In genomic region chr7:110018631-110019482, GRCm38 (mm10) we compare ENCODE assay signal across 8 mouse cellular contexts. TPM values are rescaled to one million over a fixed set of nuclear protein-coding genes. Genes with fewer than 3 reads are reported as not detected.
DNase-seq lines count a peak whose midpoint lies in the region; ATAC-seq and TF ChIP-seq lines count a peak whose summit lies in the region.

No protein-coding gene starts in this region.

- peaks cover 11% of the 10 kb centered on the region; the same call in 1 of the 2 replicates for H3K79me2 ChIP-seq in liver, adult 2 months (ENCODE audit: control insufficient read depth, insufficient read depth, low read length)

- TF ChIP-seq POLR2A in liver, adult 2 months (IDR thresholded peaks at IDR 0.05; ENCODE audit: extremely low read depth, insufficient read depth, low read length): no peak

- H3K27ac ChIP-seq in heart, embryonic 11.5 days (ENCODE audit: low read depth, low read length): peak overlapping the region; percentile 93
- peak overlapping the region; percentile 93 for H3K27ac ChIP-seq in kidney, embryonic 14.5 days (ENCODE audit: low read depth, low read length)
- H3K27ac ChIP-seq in liver, adult 2 months (replicated peaks; ENCODE audit: insufficient read depth, low read depth, low read length): peak overlapping the region; percentile 64
- H3K27ac ChIP-seq in midbrain, postnatal 0 days (ENCODE audit: low read depth, low read length): peak overlapping the region; percentile 89
- H3K27ac ChIP-seq in stomach, embryonic 16.5 days (ENCODE audit: low read length): peak overlapping the region; percentile 82

- H3K27me3 ChIP-seq in heart, embryonic 11.5 days (ENCODE audit: control insufficient read depth, insufficient read depth, low read length): no peaks in the 10 kb centered on the region
- no peaks in the 10 kb centered on the region for H3K27me3 ChIP-seq in kidney, embryonic 14.5 days (ENCODE audit: control insufficient read depth, insufficient read depth, low read length)
- no peaks in the 10 kb centered on the region for H3K27me3 ChIP-seq in liver, adult 2 months (ENCODE audit: control insufficient read depth, insufficient read depth, low read length)
- H3K27me3 ChIP-seq in midbrain, postnatal 0 days (ENCODE audit: insufficient read depth, low read length): no peaks in the 10 kb centered on the region
- H3K27me3 ChIP-seq in stomach, embryonic 16.5 days (ENCODE audit: control insufficient read depth, insufficient read depth, low read length): no peaks in the 10 kb centered on the region

- TF ChIP-seq CTCF in liver, adult 2 months (IDR thresholded peaks at IDR 0.05; ENCODE audit: low read depth, low read length): no peak
- no peak for TF ChIP-seq CTCF in midbrain, postnatal 0 days (IDR thresholded peaks at IDR 0.05)

- under 1% methylated on average over 42 of the region's 42 CpGs for WGBS in heart, embryonic 11.5 days (ENCODE audit: insufficient replicate concordance)
- 1% methylated on average over 38 of the region's 42 CpGs for WGBS in kidney, embryonic 14.5 days
- WGBS in liver, adult 2 months: 1% methylated on average over 42 of the region's 42 CpGs
- WGBS in midbrain, postnatal 0 days: 1% methylated on average over 42 of the region's 42 CpGs
- WGBS in stomach, embryonic 16.5 days: under 1% methylated on average over 42 of the region's 42 CpGs

- no peaks in the 10 kb centered on the region for H3K4me1 ChIP-seq in heart, embryonic 11.5 days (ENCODE audit: control insufficient read depth, insufficient read depth, low read length)
- peaks cover 5% of the 10 kb centered on the region; the same call in 1 of the 2 replicates for H3K4me1 ChIP-seq in kidney, embryonic 14.5 days (ENCODE audit: control insufficient read depth, insufficient read depth, low read length)
- H3K4me1 ChIP-seq in liver, adult 2 months (ENCODE audit: control insufficient read depth, insufficient read depth, low read length): peaks cover 15% of the 10 kb centered on the region; the same call in 1 of the 2 replicates
- H3K4me1 ChIP-seq in midbrain, postnatal 0 days (ENCODE audit: insufficient read depth, low read length): no peaks in the 10 kb centered on the region
- peaks cover 2% of the 10 kb centered on the region for H3K4me1 ChIP-seq in stomach, embryonic 16.5 days (ENCODE audit: control insufficient read depth, insufficient read depth, low read length)

- H3K9ac ChIP-seq in heart, embryonic 11.5 days (ENCODE audit: low read depth, low read length): peak overlapping the region; percentile 98
- peak overlapping the region; percentile 99 for H3K9ac ChIP-seq in kidney, embryonic 14.5 days (ENCODE audit: low read depth, low read length)
- H3K9ac ChIP-seq in liver, adult 2 months (ENCODE audit: low read depth, low read length): peak overlapping the region; percentile 82
- H3K9ac ChIP-seq in midbrain, postnatal 0 days (replicated peaks; ENCODE audit: low read length, poor library complexity, severe bottlenecking): peak overlapping the region; percentile 96
- H3K9ac ChIP-seq in stomach, embryonic 16.5 days (ENCODE audit: low read length): peak overlapping the region; percentile 97

- DNase-seq in 3T3-L1 (ENCODE audit: low read depth, low spot score): peak; percentile 44
- peak; percentile 76 for DNase-seq in adrenal gland, postnatal 10 days
- peak; percentile 51 for DNase-seq in liver, adult 2 months (ENCODE audit: extremely low read depth, low read depth, low spot score)
- peak; percentile 40 for DNase-seq in midbrain, postnatal 0 days (ENCODE audit: low spot score)

- peak; percentile 69 for ATAC-seq in erythroblast, adult 5-6 weeks (replicated peaks; ENCODE audit: low FRiP score, poor library complexity, severe bottlenecking)
- peak; percentile 73 for ATAC-seq in heart, embryonic 11.5 days (replicated peaks; ENCODE audit: insufficient number of reproducible peaks, low FRiP score, low TSS enrichment)
- ATAC-seq in kidney, embryonic 14.5 days (ENCODE audit: low FRiP score, low TSS enrichment): peak; percentile 85
- ATAC-seq in midbrain, postnatal 0 days (ENCODE audit: low FRiP score): peak; percentile 83
- peak; percentile 79 for ATAC-seq in stomach, embryonic 16.5 days (ENCODE audit: insufficient read depth, low FRiP score)

- no peaks in the 10 kb centered on the region for H3K9me3 ChIP-seq in heart, embryonic 11.5 days (replicated peaks; ENCODE audit: control insufficient read depth, low read length)
- no peaks in the 10 kb centered on the region for H3K9me3 ChIP-seq in kidney, embryonic 14.5 days (ENCODE audit: control insufficient read depth, low read length)
- H3K9me3 ChIP-seq in midbrain, postnatal 0 days (ENCODE audit: low read length): no peaks in the 10 kb centered on the region
- no peaks in the 10 kb centered on the region for H3K9me3 ChIP-seq in stomach, embryonic 16.5 days (replicated peaks; ENCODE audit: control insufficient read depth, low read length)

- H3K4me3 ChIP-seq in heart, embryonic 11.5 days (ENCODE audit: low read depth, low read length): peak overlapping the region; percentile 94
- peak overlapping the region; percentile 100 for H3K4me3 ChIP-seq in kidney, embryonic 14.5 days (ENCODE audit: low read length)
- peak overlapping the region; percentile 69 for H3K4me3 ChIP-seq in liver, adult 2 months (ENCODE audit: insufficient read depth, low read depth, low read length)
- H3K4me3 ChIP-seq in midbrain, postnatal 0 days (ENCODE audit: low read depth, low read length): peak overlapping the region; percentile 99
- H3K4me3 ChIP-seq in stomach, embryonic 16.5 days (replicated peaks; ENCODE audit: low read length): peak overlapping the region; percentile 78

- peak overlapping the region; percentile 88 for H3K4me2 ChIP-seq in heart, embryonic 11.5 days
- H3K4me2 ChIP-seq in kidney, embryonic 14.5 days (replicated peaks; ENCODE audit: low read depth, low read length): peak overlapping the region; percentile 88
- peak overlapping the region; percentile 65 for H3K4me2 ChIP-seq in midbrain, postnatal 0 days (ENCODE audit: low read depth, low read length, poor library complexity, severe bottlenecking)
- H3K4me2 ChIP-seq in stomach, embryonic 16.5 days (ENCODE audit: low read depth, low read length): peak overlapping the region; percentile 86

- H3K36me3 ChIP-seq in heart, embryonic 11.5 days (ENCODE audit: control insufficient read depth, insufficient read depth, low read length): no peaks in the 10 kb centered on the region
- H3K36me3 ChIP-seq in kidney, embryonic 14.5 days (ENCODE audit: control insufficient read depth, insufficient read depth, low read length): no peaks in the 10 kb centered on the region
- no peaks in the 10 kb centered on the region for H3K36me3 ChIP-seq in liver, adult 2 months (ENCODE audit: control insufficient read depth, insufficient read depth, low read length)
- no peaks in the 10 kb centered on the region for H3K36me3 ChIP-seq in midbrain, postnatal 0 days (ENCODE audit: insufficient read depth, low read length)
- no peaks in the 10 kb centered on the region for H3K36me3 ChIP-seq in stomach, embryonic 16.5 days (ENCODE audit: control insufficient read depth, insufficient read depth, low read length)

RNA-seq across cellular contexts. Expression of gene Ipo7, which starts 0.8 kb away (rescaled TPM):
- total RNA-seq in adrenal gland, postnatal 10 days (2021): 10 to 100 TPM; 80.5 to 82.4 TPM
- total RNA-seq in erythroblast, adult 5-6 weeks (2015; ENCODE audit: low replicate concordance): 17.9 and 24.5 TPM in 2 replicates
- total RNA-seq in erythroblast, adult 5-6 weeks (2017; ENCODE audit: low replicate concordance): 33.1 and 39.3 TPM in 2 replicates
- polyA plus RNA-seq in heart, embryonic 11.5 days (2014; fragmentation: Nextera tagmentation; extraction: Ambion mirVana): 14.0 and 34.6 TPM in 2 replicates
- 21.9 and 22.5 TPM in 2 replicates for polyA plus RNA-seq in kidney, embryonic 14.5 days (2014; fragmentation: Nextera tagmentation; extraction: Ambion mirVana)
- 59.8 and 65.7 TPM in 2 replicates for total RNA-seq in liver, adult 2 months (2014; rRNA removed)
- polyA plus RNA-seq in liver, adult 2 months (2012; rRNA removed): 12.8 and 14.8 TPM in 2 replicates
- total RNA-seq in midbrain, postnatal 0 days (2014; rRNA removed): 88.2 and 103 TPM in 2 replicates
- polyA plus RNA-seq in midbrain, postnatal 0 days (2015; fragmentation: Nextera tagmentation; extraction: Ambion mirVana): 26.9 and 27.5 TPM in 2 replicates
- polyA plus RNA-seq in stomach, embryonic 16.5 days (2015; fragmentation: Nextera tagmentation; extraction: Ambion mirVana): 49.4 and 49.5 TPM in 2 replicates

RNA-seq across cellular contexts. Expression of gene Tmem41b, which starts 32.1 kb away (rescaled TPM):
- 10 to 100 TPM; 41.1 to 45.2 TPM for total RNA-seq in adrenal gland, postnatal 10 days (2021)
- total RNA-seq in erythroblast, adult 5-6 weeks (2015; ENCODE audit: low replicate concordance): 10.7 and 14.2 TPM in 2 replicates
- total RNA-seq in erythroblast, adult 5-6 weeks (2017; ENCODE audit: low replicate concordance): 19.3 and 25.2 TPM in 2 replicates
- polyA plus RNA-seq in heart, embryonic 11.5 days (2014; fragmentation: Nextera tagmentation; extraction: Ambion mirVana): 56.5 and 67.3 TPM in 2 replicates
- polyA plus RNA-seq in kidney, embryonic 14.5 days (2014; fragmentation: Nextera tagmentation; extraction: Ambion mirVana): 48.7 and 72.5 TPM in 2 replicates
- total RNA-seq in liver, adult 2 months (2014; rRNA removed): 42.9 and 43.1 TPM in 2 replicates
- polyA plus RNA-seq in liver, adult 2 months (2012; rRNA removed): 21.1 and 21.6 TPM in 2 replicates
- 65.0 and 66.0 TPM in 2 replicates for total RNA-seq in midbrain, postnatal 0 days (2014; rRNA removed)
- 55.2 and 55.4 TPM in 2 replicates for polyA plus RNA-seq in midbrain, postnatal 0 days (2015; fragmentation: Nextera tagmentation; extraction: Ambion mirVana)
- 67.5 and 73.8 TPM in 2 replicates for polyA plus RNA-seq in stomach, embryonic 16.5 days (2015; fragmentation: Nextera tagmentation; extraction: Ambion mirVana)

RNA-seq across cellular contexts. Expression of gene Zfp143, which starts 42.2 kb away (rescaled TPM):
- total RNA-seq in adrenal gland, postnatal 10 days (2021): 10 to 100 TPM; 10.3 to 14.9 TPM
- total RNA-seq in erythroblast, adult 5-6 weeks (2015; ENCODE audit: low replicate concordance): 16.1 and 22.1 TPM in 2 replicates
- total RNA-seq in erythroblast, adult 5-6 weeks (2017; ENCODE audit: low replicate concordance): 14.6 and 16.7 TPM in 2 replicates
- polyA plus RNA-seq in heart, embryonic 11.5 days (2014; fragmentation: Nextera tagmentation; extraction: Ambion mirVana): 17.9 and 18.5 TPM in 2 replicates
- polyA plus RNA-seq in kidney, embryonic 14.5 days (2014; fragmentation: Nextera tagmentation; extraction: Ambion mirVana): 16.3 and 22.1 TPM in 2 replicates
- total RNA-seq in liver, adult 2 months (2014; rRNA removed): 6.5 and 7.3 TPM in 2 replicates
- polyA plus RNA-seq in liver, adult 2 months (2012; rRNA removed): 3.7 and 6.6 TPM in 2 replicates
- total RNA-seq in midbrain, postnatal 0 days (2014; rRNA removed): 6.7 and 8.6 TPM in 2 replicates
- polyA plus RNA-seq in midbrain, postnatal 0 days (2015; fragmentation: Nextera tagmentation; extraction: Ambion mirVana): 4.9 and 5.8 TPM in 2 replicates
- polyA plus RNA-seq in stomach, embryonic 16.5 days (2015; fragmentation: Nextera tagmentation; extraction: Ambion mirVana): 15.0 and 15.9 TPM in 2 replicates

RNA-seq across cellular contexts. Expression of gene Dennd5a, which starts 58.6 kb away (rescaled TPM):
- total RNA-seq in adrenal gland, postnatal 10 days (2021): 100 to 1,000 TPM; 131 to 144 TPM
- total RNA-seq in erythroblast, adult 5-6 weeks (2015; ENCODE audit: low replicate concordance): 54.6 and 55.8 TPM in 2 replicates
- total RNA-seq in erythroblast, adult 5-6 weeks (2017; ENCODE audit: low replicate concordance): 19.8 and 26.3 TPM in 2 replicates
- polyA plus RNA-seq in heart, embryonic 11.5 days (2014; fragmentation: Nextera tagmentation; extraction: Ambion mirVana): 45.8 and 50.6 TPM in 2 replicates
- polyA plus RNA-seq in kidney, embryonic 14.5 days (2014; fragmentation: Nextera tagmentation; extraction: Ambion mirVana): 38.9 and 43.4 TPM in 2 replicates
- total RNA-seq in liver, adult 2 months (2014; rRNA removed): 25.5 and 26.2 TPM in 2 replicates
- 17.4 and 24.1 TPM in 2 replicates for polyA plus RNA-seq in liver, adult 2 months (2012; rRNA removed)
- total RNA-seq in midbrain, postnatal 0 days (2014; rRNA removed): 168 and 185 TPM in 2 replicates
- polyA plus RNA-seq in midbrain, postnatal 0 days (2015; fragmentation: Nextera tagmentation; extraction: Ambion mirVana): 25.2 and 28.7 TPM in 2 replicates
- 24.7 and 27.3 TPM in 2 replicates for polyA plus RNA-seq in stomach, embryonic 16.5 days (2015; fragmentation: Nextera tagmentation; extraction: Ambion mirVana)

Comparison
In these comparisons a context has a peak if more than half of its experiments do, and no peak if none do; other contexts are left out.
1. Peak in every context shown above with its lines: DNase-seq, ATAC-seq, H3K4me3 ChIP-seq and H3K27ac ChIP-seq.